Mouse (Mus musculus): Measurements from ENCODE around the gene Tmem198.

DNA sequence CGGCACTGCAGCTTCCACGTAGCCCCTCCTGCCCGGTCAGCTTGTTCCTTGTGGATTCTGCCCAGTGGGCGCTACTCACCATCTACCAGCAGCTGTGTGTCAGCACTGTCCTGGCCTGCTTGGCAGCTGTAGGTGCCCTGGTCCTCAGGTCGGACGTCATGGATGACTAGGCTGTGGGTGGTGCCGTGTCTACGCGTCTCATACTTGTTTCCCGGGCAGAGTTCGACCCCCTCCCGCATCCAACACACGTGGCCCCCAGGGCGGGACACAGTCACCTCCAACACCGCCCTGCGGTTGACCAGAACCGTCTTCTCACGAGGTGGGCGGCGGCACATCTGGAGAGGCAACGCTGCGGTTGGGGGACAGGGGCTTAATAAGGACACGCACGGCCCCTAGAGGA, 7.2 kb downstream of the Tmem198 start:
- no peak for TF ChIP-seq CTCF (IDR thresholded peaks at IDR 0.05; ENCODE audit: extremely low read depth, insufficient read length, insufficient replicate concordance, low read depth, low read length)
- TF ChIP-seq POLR2A (IDR thresholded peaks at IDR 0.05; ENCODE audit: low read depth, low read length) = no peak
